1 mouse cellular context compared by ENCODE assay signal in genomic region chr19:12471866-12472265, GRCm38 (mm10).
A peak's percentile ranks its signal among the peaks of the same experiment; 100 is the strongest.
TF ChIP-seq lines count a peak whose summit lies in the region.

No protein-coding gene starts in this region.

TF ChIP-seq in CH12.LX, 34 proteins besides CTCF, POLR2A, EP300 and RAD21:
- TF ChIP-seq MXI1 (IDR thresholded peaks at IDR 0.05; ENCODE audit: low read depth, low read length) (peak; percentile 9; the same call in 1 of the 2 replicates), UBTF (IDR thresholded peaks at IDR 0.05; ENCODE audit: low read depth, low read length) (no peak), GABPA (IDR thresholded peaks at IDR 0.05; ENCODE audit: insufficient replicate concordance, low read depth, low read length) (no peak), POLR2AphosphoS2 (IDR thresholded peaks at IDR 0.05; ENCODE audit: low read depth, low read length) (no peak), MAFK (IDR thresholded peaks at IDR 0.05; ENCODE audit: insufficient replicate concordance, low read length) (peak; percentile 71), IRF4 (IDR thresholded peaks at IDR 0.05; ENCODE audit: low read depth, low read length) (peak; percentile 96), PAX5 (IDR thresholded peaks at IDR 0.05; ENCODE audit: low read length) (no peak), ZMIZ1 (IDR thresholded peaks at IDR 0.05; ENCODE audit: low read depth, low read length) (no peak), ZKSCAN1 (IDR thresholded peaks at IDR 0.05; ENCODE audit: borderline replicate concordance, low read depth, low read length) (no peak), NRF1 (IDR thresholded peaks at IDR 0.05; ENCODE audit: low read depth, low read length) (no peak), BHLHE40 (IDR thresholded peaks at IDR 0.05; ENCODE audit: low read depth, low read length) (peak; percentile 77), SIN3A (IDR thresholded peaks at IDR 0.05; ENCODE audit: low read length) (peak; percentile 66; the same call in 1 of the 2 replicates), MEF2A (IDR thresholded peaks at IDR 0.05; ENCODE audit: borderline replicate concordance, low read depth, low read length) (peak; percentile 69; the same call in 1 of the 2 replicates), SMC3 (IDR thresholded peaks at IDR 0.05; ENCODE audit: low read depth, low read length) (no peak; the same call in 1 of the 2 replicates), ELF1 (IDR thresholded peaks at IDR 0.05; ENCODE audit: low read depth, low read length) (0 out of 2 replicates have a peak, but pooled peaks have one; percentile 10), JUN (IDR thresholded peaks at IDR 0.05; ENCODE audit: insufficient read depth, low read depth, low read length) (peak; percentile 90), CHD2 (IDR thresholded peaks at IDR 0.05; ENCODE audit: low read length) (peak; percentile 72), MAZ (IDR thresholded peaks at IDR 0.05; ENCODE audit: low read depth, low read length) (no peak), KAT2A (IDR thresholded peaks at IDR 0.05; ENCODE audit: insufficient replicate concordance, low read length) (no peak), TCF12 (IDR thresholded peaks at IDR 0.05; ENCODE audit: low read depth, low read length) (peak; percentile 82), MAX (IDR thresholded peaks at IDR 0.05; ENCODE audit: low read length) (0 out of 2 replicates have a peak, but pooled peaks have one; percentile 44), JUND (conservative IDR thresholded peaks at IDR 0.05; ENCODE audit: low read depth, low read length) (peak; percentile 90), TBP (conservative IDR thresholded peaks at IDR 0.05; ENCODE audit: low read depth, low read length) (no peak), CHD1 (IDR thresholded peaks at IDR 0.05; ENCODE audit: low read depth, low read length) (peak; percentile 39; the same call in 1 of the 2 replicates), E2F4 (IDR thresholded peaks at IDR 0.05; ENCODE audit: insufficient replicate concordance, low read depth, low read length) (no peak), NELFE (IDR thresholded peaks at IDR 0.05; ENCODE audit: low read depth, low read length) (no peak), RCOR1 (conservative IDR thresholded peaks at IDR 0.05; ENCODE audit: low read depth, low read length) (0 out of 2 replicates have a peak, but pooled peaks have one; percentile 82), USF1 (IDR thresholded peaks at IDR 0.05; ENCODE audit: low read depth, low read length) (no peak), USF2 (conservative IDR thresholded peaks at IDR 0.05; ENCODE audit: low read depth, low read length) (no peak), ZNF384 (IDR thresholded peaks at IDR 0.05; ENCODE audit: low read depth, low read length) (no peak), ETS1 (conservative IDR thresholded peaks at IDR 0.05; ENCODE audit: low read depth, low read length) (peak; percentile 64; the same call in 1 of the 2 replicates), HCFC1 (IDR thresholded peaks at IDR 0.05; ENCODE audit: low read depth, low read length) (no peak), MYC (IDR thresholded peaks at IDR 0.05; ENCODE audit: low read depth, low read length) (peak; percentile 45), ZC3H11A (IDR thresholded peaks at IDR 0.05; ENCODE audit: low read depth, low read length) (no peak)
TF ChIP-seq in CH12.LX: peak in this region for 16.
